Mouse (Mus musculus) myocyte (in vitro differentiated cells): ENCODE measurements around the gene Rpgrip1l. TPM values are rescaled to one million over a fixed set of nuclear protein-coding genes. Genes with fewer than 3 reads are reported as not detected.

ENCODE experiments used
- H3K27me3 ChIP-seq: one replicate; pipeline ENCODE4 v1.6.1; 2011; ENCODE audit not compliant: control insufficient read depth, insufficient read depth, insufficient read length
- H3K36me3 ChIP-seq: one replicate; pipeline ENCODE4 v1.6.1; 2011; ENCODE audit not compliant: control insufficient read depth, insufficient read depth
- H3K4me2 ChIP-seq: one replicate; pipeline ENCODE4 v1.6.1; 2011; ENCODE audit warnings: low read depth, control low read depth
- H3K4me3 ChIP-seq: one replicate; pipeline ENCODE4 v1.5.1; 2011; ENCODE audit warnings: mild to moderate bottlenecking, control low read depth, moderate library complexity
- H3K79me2 ChIP-seq: one replicate; pipeline ENCODE4 v1.6.1; 2011; ENCODE audit not compliant: control insufficient read depth, insufficient read depth
- H3ac ChIP-seq: one replicate; pipeline ENCODE4 v1.6.1; 2011; ENCODE audit not compliant: control insufficient read depth, insufficient read length
- CEBPB ChIP-seq: IDR thresholded peaks from 2 replicates; pipeline ENCODE4 v1.6.1; 2011; ENCODE audit warnings: mild to moderate bottlenecking, moderate library complexity; ENCODE audit not compliant: poor library complexity, insufficient read depth, severe bottlenecking
- E2F4 ChIP-seq: IDR thresholded peaks from one replicate; pipeline ENCODE4 v1.6.1; 2011; ENCODE audit warnings: mild to moderate bottlenecking, control low read depth, moderate library complexity; ENCODE audit not compliant: insufficient read depth
- MAX ChIP-seq: IDR thresholded peaks from one replicate; pipeline ENCODE4 v1.6.1; 2011; ENCODE audit warnings: low read depth, mild to moderate bottlenecking, control low read depth
- MYOD1 ChIP-seq, 3 experiments: IDR thresholded peaks; one replicate each; pipeline ENCODE4 v1.6.1; 2011; ENCODE audit warnings: control low read depth in 2 of 3, low read depth in 2 of 3, mild to moderate bottlenecking in 2 of 3, moderate library complexity in 1 of 3; ENCODE audit not compliant: insufficient read length in 2 of 3, control insufficient read depth in 1 of 3
- MYOG ChIP-seq, 3 experiments: IDR thresholded peaks; one replicate each; pipeline ENCODE4 v1.6.1; 2011; ENCODE audit warnings: control low read depth in 2 of 3, low read depth in 2 of 3, mild to moderate bottlenecking in 2 of 3; ENCODE audit not compliant: insufficient read length in 2 of 3, control insufficient read depth in 1 of 3, insufficient read depth in 1 of 3
- POLR2A ChIP-seq: IDR thresholded peaks from one replicate; pipeline ENCODE4 v1.6.1; 2011; ENCODE audit warnings: low read depth, mild to moderate bottlenecking, control low read depth, moderate library complexity; ENCODE audit not compliant: insufficient read length
- POLR2AphosphoS2 ChIP-seq: IDR thresholded peaks from one replicate; pipeline ENCODE4 v1.6.1; 2011; ENCODE audit warnings: low read depth, control low read depth; ENCODE audit not compliant: insufficient read length
- REST ChIP-seq: IDR thresholded peaks from one replicate; pipeline ENCODE4 v1.6.1; 2011; ENCODE audit warnings: mild to moderate bottlenecking, control low read depth, moderate library complexity; ENCODE audit not compliant: insufficient read depth, insufficient read length
- SRF ChIP-seq: IDR thresholded peaks from one replicate; pipeline ENCODE4 v1.6.1; 2011; ENCODE audit warnings: low read depth; ENCODE audit not compliant: control insufficient read depth, insufficient read length
- TCF12 ChIP-seq: IDR thresholded peaks from one replicate; pipeline ENCODE4 v1.6.1; 2011; ENCODE audit warnings: mild to moderate bottlenecking, control low read depth; ENCODE audit not compliant: poor library complexity, insufficient read depth, severe bottlenecking
- TCF3 ChIP-seq: IDR thresholded peaks from one replicate; pipeline ENCODE4 v1.6.1; 2011; ENCODE audit warnings: low read depth, control low read depth; ENCODE audit not compliant: insufficient read length
- USF1 ChIP-seq: IDR thresholded peaks from one replicate; pipeline ENCODE4 v1.6.1; 2011; ENCODE audit warnings: low read depth, mild to moderate bottlenecking, control low read depth, moderate library complexity
- polyA plus RNA-seq: library from polyadenylated mRNA; unstranded; fragments of >200 nt; fragmentation: generic; extraction: Trizol; gene quantifications from one replicate; pipeline ENCODE4 v1.2.1, GENCODE M21; 2012; ENCODE audit warnings: missing spikeins

The Rpgrip1l gene
- 2.1 TPM for polyA plus RNA-seq

DNA sequence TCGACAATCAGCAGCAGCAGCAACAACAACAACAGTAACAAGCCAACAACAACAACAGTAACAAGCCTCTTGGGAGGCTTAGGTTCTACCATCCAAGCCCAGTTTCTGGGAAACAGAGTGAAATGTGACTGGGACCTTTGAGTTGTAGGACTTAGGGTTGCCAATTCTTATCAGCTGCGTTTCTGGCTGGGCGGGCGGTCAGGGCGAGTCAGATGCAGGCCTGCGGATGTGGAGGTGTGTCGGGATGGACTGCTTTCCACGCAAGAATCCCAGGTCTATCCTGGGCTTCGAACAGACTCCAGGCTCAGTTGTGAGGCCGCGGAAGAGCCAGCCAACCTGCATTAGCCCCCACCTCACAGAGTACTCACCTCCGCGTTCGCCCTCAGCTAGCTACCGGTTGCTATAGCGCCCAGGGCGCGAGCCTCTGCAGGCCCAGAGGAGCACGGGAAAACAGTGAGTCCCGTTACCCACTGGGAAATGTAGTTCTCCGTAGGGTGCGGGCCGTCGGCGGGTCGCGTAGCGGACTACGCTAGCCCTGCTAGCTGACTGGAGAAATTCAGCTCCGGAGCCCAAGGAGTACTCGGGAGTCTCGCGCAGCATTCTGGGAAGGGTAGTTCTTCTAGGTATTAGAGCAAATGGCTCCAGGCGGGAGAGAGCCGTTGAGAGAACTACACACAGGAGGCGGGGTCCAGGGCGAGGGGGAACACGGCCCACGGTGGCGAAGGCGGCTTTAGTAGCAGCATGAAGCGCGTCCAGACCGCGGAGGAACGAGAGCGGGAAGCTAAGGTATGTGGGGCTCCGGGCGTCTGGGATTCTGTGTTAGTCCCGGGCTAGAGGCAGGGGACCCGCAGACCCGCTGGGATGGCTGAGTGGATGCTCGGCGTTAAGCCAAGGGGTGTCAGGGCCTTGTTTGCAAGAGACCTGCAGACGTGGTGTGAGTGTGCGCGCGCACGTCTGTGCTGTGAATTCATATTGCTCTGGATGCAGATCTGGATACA lies at the start of gene Rpgrip1l, which contains the start of gene Fto:
Gene Rpgrip1l, minus strand, starts transcription at position 428 of the 998 bp plus-strand sequence.
Gene Fto, plus strand, starts transcription at position 691 of the 998 bp plus-strand sequence.
- Histone ChIP-seq H3K79me2 (peaks cover 44% of the 10 kb centered on the region), H3K4me3 (peak within 1 kb of the TSS; percentile 72), H3K36me3 (no peaks in the 10 kb centered on the region), H3K27me3 (no peaks in the 10 kb centered on the region), H3ac (peak within 1 kb of the TSS; percentile 38), H3K4me2 (peak within 1 kb of the TSS; percentile 96)
- TF ChIP-seq REST (no peak), MAX (no peak), TCF3 (no peak), E2F4 (peak; percentile 37), POLR2AphosphoS2 (no peak), MYOG (IDR thresholded peaks at IDR 0.05; ENCODE audit: control insufficient read depth in 1 of 3, insufficient read depth in 1 of 3, insufficient read length in 2 of 3, low read depth in 2 of 3) (peak in 1 of 3 experiments; percentile 16), TCF12 (no peak), POLR2A (peak; percentile 59)

DNA sequence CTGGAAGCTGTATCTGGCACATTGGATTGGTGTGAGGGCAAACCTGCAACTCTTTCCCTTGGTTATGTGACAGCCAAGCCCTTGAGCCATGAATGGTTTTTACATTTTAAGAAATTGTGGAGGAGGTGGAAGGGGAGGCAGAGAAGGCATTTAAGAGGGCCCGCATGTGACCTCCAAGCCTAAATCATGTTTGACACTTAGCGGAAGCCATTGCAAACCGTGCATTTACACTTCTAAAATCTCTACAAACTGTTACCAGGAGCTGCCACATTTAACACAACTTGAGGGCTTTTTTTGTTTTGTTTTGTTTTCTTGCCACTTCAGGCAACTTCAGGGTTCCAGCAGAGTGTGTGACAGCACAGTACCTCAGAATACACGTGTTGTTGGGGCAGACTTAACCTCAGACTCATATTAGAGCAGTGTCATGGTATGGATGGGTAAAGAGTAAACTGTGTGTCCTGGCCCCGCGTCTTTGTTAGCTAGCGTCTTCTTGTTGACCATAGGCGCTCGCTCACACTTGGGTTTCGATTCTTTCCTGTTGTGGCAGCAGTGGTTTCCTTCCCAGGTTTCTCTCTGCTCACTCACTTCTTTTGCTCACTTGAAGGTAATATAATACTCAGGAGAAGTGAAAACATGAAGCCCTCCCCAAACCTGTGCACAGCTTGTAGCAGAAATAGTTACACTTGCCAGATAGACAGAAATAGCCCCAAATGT lies 47.7 kb upstream of the Rpgrip1l start:
- no peaks in the 10 kb centered on the region for H3K36me3 ChIP-seq
- no peak overlapping the region for H3ac ChIP-seq
- peaks cover 64% of the 10 kb centered on the region for H3K79me2 ChIP-seq
- H3K27me3 ChIP-seq, result no peaks in the 10 kb centered on the region
- H3K4me2 ChIP-seq, result no peak overlapping the region
- TF ChIP-seq E2F4, result no peak
- no peak for TF ChIP-seq MYOD1 (IDR thresholded peaks at IDR 0.05; ENCODE audit: control insufficient read depth in 1 of 3, insufficient read length in 2 of 3, low read depth in 2 of 3)
- no peak for TF ChIP-seq CEBPB
- TF ChIP-seq MAX, result no peak
- TF ChIP-seq TCF12, result no peak
- TF ChIP-seq POLR2A, result no peak
- H3K4me3 ChIP-seq, result no peak overlapping the region

DNA sequence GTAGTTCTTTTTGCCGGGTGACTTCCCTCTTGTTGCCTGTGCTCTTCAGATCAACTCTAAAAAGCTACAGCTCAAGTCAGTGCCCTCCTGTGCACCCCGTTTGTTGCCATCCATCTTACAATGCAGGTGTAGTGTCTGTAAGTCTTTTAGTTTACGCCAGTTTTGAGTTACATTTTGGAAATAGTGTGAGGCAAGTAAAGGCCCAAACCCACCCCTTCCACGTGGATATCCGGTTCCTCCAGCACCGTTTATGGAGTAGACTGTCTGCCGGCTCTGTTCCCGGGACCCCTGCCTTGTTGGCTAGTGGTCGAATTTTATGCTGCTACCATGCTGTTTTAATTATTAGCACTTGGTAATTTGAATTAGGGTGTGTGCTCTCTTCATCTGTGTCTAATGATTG lies 46.4 kb upstream of the Rpgrip1l start:
- Histone ChIP-seq H3K36me3 (no peaks in the 10 kb centered on the region), H3K4me2 (no peak overlapping the region), H3K79me2 (peaks cover 58% of the 10 kb centered on the region), H3K27me3 (no peaks in the 10 kb centered on the region), H3K4me3 (no peak overlapping the region), H3ac (no peak overlapping the region)
- TF ChIP-seq SRF, result no peak
- TF ChIP-seq TCF3, result no peak
- TF ChIP-seq POLR2AphosphoS2, result no peak
- no peak for TF ChIP-seq MYOG (IDR thresholded peaks at IDR 0.05; ENCODE audit: control insufficient read depth in 1 of 3, insufficient read depth in 1 of 3, insufficient read length in 2 of 3, low read depth in 2 of 3)
- TF ChIP-seq E2F4, result no peak
- TF ChIP-seq POLR2A, result no peak
- no peak for TF ChIP-seq REST
- TF ChIP-seq TCF12, result no peak
- TF ChIP-seq CEBPB, result no peak

DNA sequence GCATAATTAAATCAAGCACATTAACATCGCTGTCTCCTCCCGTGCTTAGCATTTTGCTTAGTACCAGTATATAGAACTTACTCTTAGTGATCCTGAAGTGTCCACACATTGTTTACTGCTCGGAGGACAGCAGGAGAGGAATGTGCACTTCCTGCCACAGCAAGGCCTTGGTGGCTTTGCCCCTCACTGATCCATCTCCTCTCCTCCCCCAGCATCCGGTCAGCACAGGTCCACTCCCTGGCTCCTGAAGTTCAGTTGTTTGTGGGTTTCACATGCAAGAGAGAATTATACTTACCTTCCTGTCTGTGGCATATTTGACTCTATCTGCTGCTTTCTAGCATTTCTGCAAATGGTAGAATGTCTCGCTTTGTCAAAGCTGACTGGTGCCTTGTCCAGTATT lies 45.0 kb upstream of the Rpgrip1l start:
- TF ChIP-seq SRF (no peak), POLR2AphosphoS2 (no peak), CEBPB (no peak), MYOG (IDR thresholded peaks at IDR 0.05; ENCODE audit: control insufficient read depth in 1 of 3, insufficient read depth in 1 of 3, insufficient read length in 2 of 3, low read depth in 2 of 3) (no peak), E2F4 (no peak), POLR2A (no peak), MYOD1 (IDR thresholded peaks at IDR 0.05; ENCODE audit: control insufficient read depth in 1 of 3, insufficient read length in 2 of 3, low read depth in 2 of 3) (no peak), MAX (no peak), TCF3 (no peak), TCF12 (no peak), REST (no peak), USF1 (no peak)
- no peaks in the 10 kb centered on the region for H3K27me3 ChIP-seq
- no peak overlapping the region for H3K4me2 ChIP-seq
- no peak overlapping the region for H3K4me3 ChIP-seq
- H3K36me3 ChIP-seq, result no peaks in the 10 kb centered on the region
- H3K79me2 ChIP-seq, result peaks cover 60% of the 10 kb centered on the region
- no peak overlapping the region for H3ac ChIP-seq
